Mouse (Mus musculus) retina, embryonic 14.5 days (tissue): ENCODE results near the gene Pias4.
A peak's percentile ranks its signal among the peaks of the same experiment; 100 is the strongest.

Source experiments
- DNase-seq: peaks from one replicate; pipeline ENCODE4 v3.0.0-alpha.2; 2015; ENCODE audit warnings: low spot score

The Pias4 gene

GRCm38 (mm10) chr10:81138131-81138782 lies 29.5 kb downstream of the Pias4 start:
- peak; percentile 62 for DNase-seq

GRCm38 (mm10) chr10:81137252-81138130 lies 30.2 kb downstream of the Pias4 start:
- peak; percentile 99 for DNase-seq

- DNase-seq, result peak; percentile 78
Observed at GRCm38 (mm10) chr10:81136706-81137231, 31.0 kb downstream of the Pias4 start.

GRCm38 (mm10) chr10:81135831-81136705 lies 31.7 kb downstream of the Pias4 start:
- peak; percentile 69 for DNase-seq

- peak; percentile 52 for DNase-seq
Observed at GRCm38 (mm10) chr10:81134966-81135681, 32.6 kb downstream of the Pias4 start, which contains the start of gene Zbtb7a. Gene Zbtb7a (plus strand): TSS chr10:81135220.

GRCm38 (mm10) chr10:81134181-81134587 lies 33.5 kb downstream of the Pias4 start:
- no peak for DNase-seq

- no peak for DNase-seq
Observed at GRCm38 (mm10) chr10:81123500-81123899, 44.2 kb downstream of the Pias4 start.

GRCm38 (mm10) chr10:81122889-81123288 lies 44.8 kb downstream of the Pias4 start:
- no peak for DNase-seq

- DNase-seq, result no peak
Observed at GRCm38 (mm10) chr10:81120650-81121049, 47.1 kb downstream of the Pias4 start.

GRCm38 (mm10) chr10:81119625-81120024 lies 48.1 kb downstream of the Pias4 start:
- DNase-seq, result no peak

GRCm38 (mm10) chr10:81112946-81113345 lies 54.8 kb downstream of the Pias4 start:
- no peak for DNase-seq

- peak; percentile 91 for DNase-seq
Observed at GRCm38 (mm10) chr10:81106113-81106721, 61.5 kb downstream of the Pias4 start.

GRCm38 (mm10) chr10:81105565-81106112 lies 62.1 kb downstream of the Pias4 start, which contains the start of gene Map2k2:
Gene Map2k2 (plus strand): TSS chr10:81105915.
- DNase-seq, result peak; percentile 99
